Mouse (Mus musculus) thymus, adult 2 months (tissue): ENCODE results near the gene Dnaaf1.

Source experiments
- CTCF ChIP-seq: fragments of 200-500 bp; IDR thresholded peaks from 2 replicates; pipeline ENCODE4 v1.5.1; 2012; ENCODE audit warnings: mild to moderate bottlenecking, control low read depth, low read length, moderate library complexity, borderline replicate concordance; ENCODE audit not compliant: control insufficient read depth, poor library complexity, insufficient read depth; ENCODE audit errors: extremely low read depth
- POLR2A ChIP-seq: fragments of 200-500 bp; IDR thresholded peaks from 2 replicates; pipeline ENCODE4 v1.6.1; 2012; ENCODE audit warnings: mild to moderate bottlenecking, low read length, control low read depth, moderate library complexity; ENCODE audit not compliant: control insufficient read depth, poor library complexity, insufficient read depth; ENCODE audit errors: extremely low read depth

DNA sequence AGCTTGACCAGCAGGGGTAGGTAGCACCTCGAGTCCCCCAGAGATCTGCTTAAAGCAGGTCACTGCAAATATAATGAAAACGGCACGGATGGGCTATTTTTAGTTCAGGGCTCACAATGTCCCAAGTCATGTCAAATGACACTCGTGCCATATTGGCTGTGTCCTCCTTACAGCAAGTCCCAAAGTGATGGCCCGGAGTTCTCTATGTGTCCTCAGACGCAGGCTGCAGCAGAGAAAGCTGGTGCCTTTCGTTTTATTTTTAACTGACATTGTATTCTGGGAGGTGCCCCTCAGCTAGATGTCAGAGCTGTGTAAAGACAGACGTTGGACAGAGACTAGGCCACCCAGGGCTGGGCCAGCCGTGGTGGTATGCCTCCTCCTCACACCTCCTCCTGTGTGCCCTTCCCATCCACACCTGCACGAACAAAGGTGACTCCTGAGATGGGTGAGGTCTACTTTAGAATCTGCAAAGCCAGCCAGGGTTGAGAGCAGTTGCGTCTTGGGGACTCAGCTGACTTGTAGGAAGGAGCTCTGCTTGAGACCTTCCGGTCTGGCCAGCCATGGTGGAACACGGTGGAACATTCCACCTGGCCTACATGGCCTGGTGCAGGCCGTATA is 45.9 kb downstream of the Dnaaf1 start:
- no peak for TF ChIP-seq CTCF
- no peak for TF ChIP-seq POLR2A
